Mouse (Mus musculus) stomach, embryonic 14.5 days (tissue): ENCODE measurements around the gene Sec63. TPM values are rescaled to one million over a fixed set of nuclear protein-coding genes. Genes with fewer than 3 reads are reported as not detected.

Experiments
- ATAC-seq: fragments of 200-750 bp; cut with Nextera tagmentation; 2 replicates; pipeline ENCODE4 v1.8.0; 2017; ENCODE audit warnings: low read depth, moderate TSS enrichment; ENCODE audit not compliant: insufficient number of reproducible peaks, insufficient read depth, low FRiP score
- H3K27ac ChIP-seq: fragments of 300-500 bp; sonication (generic); 2 replicates; pipeline ENCODE4 v1.5.1; 2014; ENCODE audit warnings: mild to moderate bottlenecking, low read length, moderate library complexity, mixed read lengths
- H3K27me3 ChIP-seq: fragments of 300-500 bp; sonication (generic); 2 replicates; pipeline ENCODE4 v1.6.1; 2014; ENCODE audit warnings: low read length, control low read depth, mixed read lengths; ENCODE audit not compliant: control insufficient read depth, insufficient read depth
- H3K36me3 ChIP-seq: fragments of 300-500 bp; sonication (generic); 2 replicates; pipeline ENCODE4 v1.6.1; 2014; ENCODE audit warnings: mild to moderate bottlenecking, control low read depth, low read length, moderate library complexity, mixed read lengths; ENCODE audit not compliant: control insufficient read depth, insufficient read depth
- H3K4me1 ChIP-seq: fragments of 300-500 bp; sonication (generic); 2 replicates; pipeline ENCODE4 v1.6.1; 2014; ENCODE audit warnings: low read length, control low read depth, mixed read lengths; ENCODE audit not compliant: control insufficient read depth, insufficient read depth
- H3K4me2 ChIP-seq: fragments of 300-500 bp; sonication (generic); replicated peaks from 2 replicates; pipeline ENCODE4 v1.6.1; 2014; ENCODE audit warnings: low read depth, low read length, control low read depth
- H3K4me3 ChIP-seq: fragments of 300-500 bp; sonication (generic); 2 replicates; pipeline ENCODE4 v1.5.1; 2014; ENCODE audit warnings: low read depth, low read length, control low read depth
- H3K9ac ChIP-seq: fragments of 300-500 bp; sonication (generic); replicated peaks from 2 replicates; pipeline ENCODE4 v1.6.1; 2014; ENCODE audit warnings: low read depth, mild to moderate bottlenecking, control low read depth, low read length, moderate library complexity, mixed read lengths
- H3K9me3 ChIP-seq: fragments of 300-500 bp; sonication (generic); 2 replicates; pipeline ENCODE4 v1.6.1; 2016; ENCODE audit warnings: low read depth, low read length, control low read depth; ENCODE audit not compliant: control insufficient read depth
- WGBS: fragments of 180-500 bp; shearing (Covaris S2); extraction: QIAGEN DNeasy Blood & Tissue Kit; methylation state at CpG from one replicate; pipeline ENCODE4 v1.1.7; 2014; 5-methylcytosine and 5-hydroxymethylcytosine counted together
- polyA plus RNA-seq: library from polyadenylated mRNA; unstranded; fragments of >200 nt; fragmentation: Nextera tagmentation; extraction: Ambion mirVana; gene quantifications from 2 replicates; pipeline ENCODE4 v1.2.1, GENCODE M21; 2014

The Sec63 gene
- polyA plus RNA-seq, 1 experiment from 2014 or later: 22.8 TPM

GRCm38 (mm10) chr10:42780753-42781152 lies 19.5 kb downstream of the Sec63 start:
- H3K36me3 ChIP-seq: peaks cover 5% of the 10 kb centered on the region; the same call in 1 of the 2 replicates
- no peaks in the 10 kb centered on the region for H3K4me1 ChIP-seq
- H3K9me3 ChIP-seq: no peaks in the 10 kb centered on the region
- 79% methylated on average over 2 of the region's 2 CpGs for WGBS
- H3K9ac ChIP-seq: no peak overlapping the region
- H3K27me3 ChIP-seq: no peaks in the 10 kb centered on the region
- H3K4me2 ChIP-seq: no peak overlapping the region
- ATAC-seq: no peak
- H3K4me3 ChIP-seq: no peak overlapping the region
- no peak overlapping the region for H3K27ac ChIP-seq

GRCm38 (mm10) chr10:42781672-42782071 lies 20.4 kb downstream of the Sec63 start:
- WGBS: 44% methylated on average over 3 of the region's 3 CpGs
- no peak for ATAC-seq
- no peak overlapping the region for H3K4me3 ChIP-seq

DNA sequence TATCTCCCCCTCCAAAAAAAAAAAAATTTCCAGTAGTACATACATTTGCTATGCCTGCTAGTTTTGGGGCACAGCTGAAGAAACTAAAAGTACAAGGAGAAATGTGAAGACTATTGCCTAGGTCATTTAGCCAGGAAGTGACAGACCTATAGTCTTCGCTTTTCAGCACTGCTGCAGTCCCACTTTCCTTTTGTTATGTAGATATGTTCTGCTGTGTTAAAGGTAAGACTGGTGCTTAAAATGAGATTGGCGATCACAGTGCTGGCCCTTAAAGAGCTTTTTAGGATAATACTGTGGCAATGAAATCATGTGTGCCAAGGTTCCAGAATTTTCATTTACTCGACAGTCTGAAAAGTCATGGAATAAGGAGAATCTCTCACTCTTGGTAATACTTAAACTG lies 39.6 kb downstream of the Sec63 start:
- Histone ChIP-seq H3K4me3 (no peak overlapping the region), H3K4me1 (no peaks in the 10 kb centered on the region), H3K36me3 (peaks cover 40% of the 10 kb centered on the region), H3K9me3 (no peaks in the 10 kb centered on the region), H3K27ac (no peak overlapping the region), H3K9ac (no peak overlapping the region), H3K27me3 (no peaks in the 10 kb centered on the region), H3K4me2 (no peak overlapping the region)
- WGBS: 93% methylated on average over 3 of the region's 3 CpGs
- ATAC-seq: no peak

More at GRCm38 (mm10) chr10:42781672-42782071, 20.4 kb downstream of the Sec63 start:
- Histone ChIP-seq H3K36me3 (peaks cover 5% of the 10 kb centered on the region; the same call in 1 of the 2 replicates), H3K27me3 (no peaks in the 10 kb centered on the region), H3K27ac (no peak overlapping the region), H3K9me3 (no peaks in the 10 kb centered on the region), H3K9ac (no peak overlapping the region), H3K4me2 (no peak overlapping the region), H3K4me1 (no peaks in the 10 kb centered on the region)

- Histone ChIP-seq H3K27ac (no peak overlapping the region; the same call in 1 of the 2 replicates), H3K27me3 (no peaks in the 10 kb centered on the region), H3K4me2 (no peak overlapping the region), H3K9ac (no peak overlapping the region), H3K9me3 (no peaks in the 10 kb centered on the region), H3K36me3 (peaks cover 45% of the 10 kb centered on the region), H3K4me1 (no peaks in the 10 kb centered on the region), H3K4me3 (no peak overlapping the region)
- WGBS: 85% methylated on average over 6 of the region's 6 CpGs
- ATAC-seq: no peak
Measured at GRCm38 (mm10) chr10:42825923-42826322, 64.6 kb downstream of the Sec63 start.

DNA sequence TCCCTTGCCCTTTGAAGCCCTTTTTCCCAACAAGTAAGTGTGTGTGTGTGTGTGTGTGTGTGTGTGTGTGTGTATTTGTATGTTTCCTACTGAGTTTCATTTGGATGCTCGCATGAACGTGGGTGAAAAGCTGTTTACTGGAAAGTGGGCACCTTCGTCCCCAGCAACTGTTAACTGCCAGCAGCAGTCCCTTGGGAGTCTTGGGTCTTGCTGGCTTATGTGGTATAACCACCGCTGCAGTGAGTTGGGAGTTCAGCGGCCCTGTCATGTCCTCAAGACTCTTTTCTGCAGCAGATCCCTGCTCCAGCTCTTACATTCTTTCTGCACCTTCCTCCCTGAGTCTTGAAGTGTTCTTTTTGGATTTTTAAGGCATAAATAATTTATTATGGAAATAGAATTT lies 65.9 kb downstream of the Sec63 start:
- Histone ChIP-seq H3K27ac (no peak overlapping the region), H3K4me1 (no peaks in the 10 kb centered on the region), H3K36me3 (peaks cover 51% of the 10 kb centered on the region), H3K9ac (no peak overlapping the region), H3K9me3 (no peaks in the 10 kb centered on the region), H3K27me3 (no peaks in the 10 kb centered on the region), H3K4me3 (no peak overlapping the region), H3K4me2 (no peak overlapping the region)
- 86% methylated on average over 5 of the region's 5 CpGs for WGBS
- ATAC-seq: no peak

DNA sequence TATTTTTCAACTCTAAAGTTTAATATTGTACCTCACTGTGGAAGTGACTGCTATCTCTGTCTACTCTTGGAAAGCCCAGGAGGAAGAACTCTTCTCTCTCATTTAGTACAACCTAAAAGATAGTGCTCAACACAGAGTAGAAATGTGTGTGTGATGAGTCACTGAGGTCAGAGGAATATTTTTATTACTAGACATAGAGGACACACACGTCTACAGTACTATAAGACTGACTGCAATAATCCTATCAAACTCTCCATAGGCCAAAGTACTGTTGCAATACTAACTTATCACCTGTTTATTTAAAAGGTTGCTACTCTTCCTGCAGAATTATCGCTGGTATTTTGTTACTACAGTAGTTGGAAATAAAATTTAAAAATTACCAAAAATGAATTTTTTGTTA lies 68.7 kb downstream of the Sec63 start:
- Histone ChIP-seq H3K9me3 (no peaks in the 10 kb centered on the region), H3K27me3 (no peaks in the 10 kb centered on the region), H3K27ac (no peak overlapping the region), H3K4me1 (no peaks in the 10 kb centered on the region), H3K4me2 (no peak overlapping the region), H3K4me3 (no peak overlapping the region), H3K36me3 (peaks cover 54% of the 10 kb centered on the region), H3K9ac (no peak overlapping the region)
- WGBS: 73% methylated on average over 2 of the region's 2 CpGs
- ATAC-seq: no peak

GRCm38 (mm10) chr10:42830409-42830808 lies 69.1 kb downstream of the Sec63 start:
- WGBS: 56% methylated on average over 6 of the region's 6 CpGs
- Histone ChIP-seq H3K4me3 (no peak overlapping the region), H3K36me3 (peaks cover 52% of the 10 kb centered on the region)

DNA sequence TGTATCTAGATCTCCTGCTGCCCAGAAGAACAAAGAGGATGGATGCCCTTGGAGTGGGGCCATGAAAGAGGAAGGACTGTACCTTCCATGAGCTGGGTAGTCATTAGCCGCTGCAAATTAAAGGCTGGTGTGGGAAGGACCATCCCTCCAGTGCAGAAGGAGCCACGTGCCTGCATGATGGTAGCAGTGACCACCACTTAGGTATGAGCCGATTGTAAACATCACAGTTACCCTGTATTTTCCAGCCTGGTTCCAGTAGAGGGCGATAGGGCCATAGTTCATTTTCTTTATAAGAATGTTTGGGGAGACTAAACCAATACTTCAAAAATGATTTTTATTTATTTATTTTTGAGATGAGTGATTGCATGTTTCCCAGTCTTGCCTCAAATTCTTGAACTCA lies 71.4 kb downstream of the Sec63 start:
- Histone ChIP-seq H3K4me3 (no peak overlapping the region), H3K27ac (no peak overlapping the region), H3K36me3 (peaks cover 43% of the 10 kb centered on the region), H3K9ac (no peak overlapping the region), H3K27me3 (no peaks in the 10 kb centered on the region), H3K9me3 (no peaks in the 10 kb centered on the region), H3K4me1 (no peaks in the 10 kb centered on the region), H3K4me2 (no peak overlapping the region)
- 52% methylated on average over 4 of the region's 4 CpGs for WGBS
- no peak for ATAC-seq

More at GRCm38 (mm10) chr10:42830409-42830808, 69.1 kb downstream of the Sec63 start:
- no peaks in the 10 kb centered on the region for H3K27me3 ChIP-seq
- H3K4me2 ChIP-seq: no peak overlapping the region
- H3K4me1 ChIP-seq: no peaks in the 10 kb centered on the region
- H3K9ac ChIP-seq: no peak overlapping the region
- ATAC-seq: no peak
- no peak overlapping the region for H3K27ac ChIP-seq
- no peaks in the 10 kb centered on the region for H3K9me3 ChIP-seq
